Mouse (Mus musculus): ENCODE results near the gene Omp.
A peak's percentile ranks its signal among the peaks of the same experiment; 100 is the strongest.

The Omp gene

DNA sequence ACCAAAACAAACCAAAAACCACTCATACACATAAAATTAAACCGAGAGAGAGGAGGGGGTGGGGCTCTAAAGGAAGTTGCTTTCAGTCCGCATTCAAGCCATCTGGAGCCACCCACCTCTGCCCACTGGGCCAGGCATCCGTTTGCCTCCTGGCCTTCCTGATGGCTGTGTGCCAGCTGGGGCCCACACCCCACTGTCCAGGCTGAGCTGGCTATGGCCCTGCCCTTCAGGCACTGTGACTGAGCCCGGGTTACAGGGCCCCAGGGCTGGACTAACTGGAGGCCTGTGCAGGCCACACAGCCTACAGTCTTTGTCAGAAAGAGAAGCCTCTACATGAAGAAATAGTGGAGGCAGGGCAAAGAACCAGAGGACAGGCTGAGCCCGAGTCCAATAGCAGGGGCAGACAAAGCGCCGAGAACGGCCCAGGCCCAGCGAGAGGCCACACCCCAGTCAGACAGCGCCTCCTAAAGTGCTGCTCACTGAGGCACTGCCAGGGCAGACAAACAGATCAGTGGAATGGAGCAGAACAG is 19.8 kb upstream of the Omp start:
- DNase-seq, result peak; percentile 30

DNA sequence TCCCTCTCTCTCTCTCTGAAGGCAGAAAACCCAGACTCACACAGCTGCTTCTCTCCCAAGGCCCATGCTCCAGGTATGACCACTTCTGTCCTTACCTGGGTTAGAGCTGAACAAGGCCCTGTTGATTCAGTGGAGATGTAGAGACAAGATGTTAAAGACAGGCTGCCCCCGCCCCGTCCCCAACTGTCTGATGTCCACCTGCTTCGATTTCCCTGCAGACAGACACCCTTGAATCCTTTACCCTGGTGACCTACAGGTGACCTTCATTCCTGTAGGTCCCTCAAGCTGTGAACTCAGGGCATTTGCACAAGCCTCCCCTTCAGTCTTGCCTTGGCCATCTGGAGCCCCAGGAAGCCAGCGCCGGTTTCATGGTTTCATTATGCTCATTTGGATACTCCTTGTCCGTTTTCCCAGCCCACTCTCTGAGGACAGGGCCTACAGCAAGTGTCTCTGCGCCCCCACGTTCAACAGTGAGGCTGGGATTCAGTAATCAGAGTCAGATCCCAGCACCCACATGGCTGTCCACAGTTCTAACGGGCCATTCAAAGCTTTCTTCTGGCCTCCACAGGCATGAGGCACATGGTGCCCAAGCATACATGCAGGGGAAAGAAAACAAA is 19.2 kb upstream of the Omp start:
- no peak for DNase-seq

DNA sequence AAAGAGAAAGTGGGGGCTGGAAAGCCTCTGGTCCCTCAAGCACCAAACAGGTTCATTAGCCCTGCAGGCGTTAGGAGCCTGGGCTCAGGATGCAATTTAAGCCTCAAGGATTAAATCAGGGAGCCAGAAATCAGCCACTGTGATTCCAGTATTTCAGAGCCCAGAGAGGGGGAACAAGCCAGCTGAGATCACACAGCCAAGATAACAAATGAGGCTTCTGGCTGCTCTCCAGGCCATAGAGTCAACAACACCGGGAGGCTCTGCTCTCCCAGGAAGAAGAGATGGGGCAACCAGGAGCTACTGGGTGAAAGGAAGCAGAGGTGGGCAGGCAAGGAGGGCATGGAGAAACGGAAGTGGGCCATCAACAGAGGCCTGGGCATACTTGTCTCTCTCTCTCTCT is 18.4 kb upstream of the Omp start:
- no peak for DNase-seq

DNA sequence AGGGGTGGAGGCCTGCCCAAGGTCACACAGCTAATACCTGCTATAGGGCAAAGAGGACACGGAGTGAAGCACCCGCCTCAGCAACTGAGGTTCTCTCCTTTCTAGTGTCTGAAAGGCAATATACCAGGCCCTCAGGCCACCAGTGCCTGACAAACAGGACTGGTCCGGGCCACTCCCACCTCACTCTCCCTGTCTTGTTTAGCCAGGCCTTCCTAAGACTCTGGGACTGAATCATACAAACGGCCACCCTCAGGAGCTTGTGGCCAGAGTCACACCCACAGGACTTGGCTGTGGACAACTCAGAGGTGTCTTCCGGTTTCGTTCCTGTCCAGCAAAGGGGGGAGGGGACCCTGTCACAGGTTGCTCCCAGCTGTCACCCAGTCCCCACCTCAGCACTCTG is 16.9 kb upstream of the Omp start:
- peak; percentile 3 for DNase-seq

DNA sequence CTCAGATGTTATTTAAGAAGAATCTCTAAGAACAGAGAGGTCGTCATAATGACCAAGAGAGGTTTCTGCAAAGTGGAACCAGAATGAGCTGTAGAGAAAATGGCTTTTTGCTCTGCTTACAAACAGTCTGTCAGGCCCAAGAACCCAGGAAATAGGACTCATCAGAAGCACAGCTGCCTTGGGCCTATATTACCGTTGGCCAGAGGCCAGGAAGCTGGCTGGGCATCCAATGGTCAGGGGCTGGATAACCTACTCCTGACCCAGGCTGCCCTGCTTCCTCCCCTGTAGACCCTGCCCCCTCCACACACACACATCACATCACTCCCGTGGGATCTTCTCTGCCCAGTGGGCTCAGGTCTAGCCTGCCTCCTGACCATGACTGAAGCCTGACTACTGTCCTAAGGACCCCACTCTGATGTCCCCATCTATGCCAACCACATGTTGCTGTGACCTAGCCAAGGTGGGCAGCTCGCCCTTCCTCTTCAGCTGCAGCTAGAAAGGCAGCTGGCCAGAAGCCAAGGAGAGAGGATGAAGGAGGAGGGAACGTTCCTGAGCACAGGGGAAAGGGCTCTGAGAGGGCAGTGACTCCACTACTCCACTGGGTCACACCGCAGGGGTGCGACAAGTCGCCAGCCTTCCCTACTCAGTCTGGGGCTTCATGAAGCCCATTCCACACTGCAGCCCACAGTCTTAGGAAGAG is 14.9 kb upstream of the Omp start:
- DNase-seq, result no peak

DNA sequence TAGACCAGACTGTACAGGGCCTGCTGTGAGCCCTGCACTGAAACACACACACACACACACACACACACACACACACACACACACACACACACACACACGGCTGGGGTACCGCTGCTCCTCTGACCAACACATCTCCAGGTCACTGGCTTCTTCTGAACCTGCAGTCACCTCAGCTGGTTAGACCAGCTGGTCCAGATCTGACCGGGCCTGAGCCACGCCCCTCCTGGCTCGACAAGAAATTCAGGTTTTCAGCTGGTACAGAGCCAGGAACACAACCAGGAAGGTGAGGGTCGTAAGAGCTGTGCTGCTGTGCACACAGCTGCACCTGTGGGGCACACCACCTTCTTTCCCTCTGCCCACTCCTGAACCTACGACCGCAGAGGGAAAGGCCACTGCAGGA is 13.2 kb upstream of the Omp start:
- DNase-seq, result peak; percentile 81

DNA sequence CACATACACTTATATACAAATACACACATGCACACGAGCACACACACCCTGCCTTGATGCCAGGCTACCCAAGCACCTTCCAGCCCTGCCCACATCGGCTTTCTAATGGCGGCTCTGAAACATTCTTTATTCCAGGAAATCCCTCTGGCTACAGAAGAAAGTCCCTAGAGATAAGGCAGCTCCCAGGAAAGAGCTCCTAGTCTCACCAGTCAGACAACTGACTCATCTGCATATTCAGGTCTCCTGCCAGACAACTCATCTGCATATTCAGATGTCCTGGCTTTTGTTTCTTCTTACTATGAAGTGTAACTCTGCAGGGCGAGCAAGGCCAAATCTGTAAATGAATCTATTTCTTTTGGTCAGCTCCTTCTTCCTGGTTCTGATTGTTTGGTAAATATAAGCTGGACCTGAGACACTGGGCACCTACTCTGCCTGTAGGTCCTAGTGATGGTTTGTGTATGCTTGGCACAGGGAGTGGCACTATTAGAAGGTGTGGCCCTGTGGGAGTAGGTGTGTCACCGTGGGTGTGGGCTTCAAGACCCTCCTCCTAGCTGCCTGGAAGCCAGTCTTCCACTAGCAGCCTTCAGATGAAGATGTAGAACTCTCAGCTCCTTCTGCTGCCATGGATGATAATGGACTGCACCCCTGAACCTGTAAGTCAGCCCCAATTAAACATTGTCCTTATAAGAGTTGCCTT is 12.5 kb upstream of the Omp start:
- no peak for DNase-seq

DNA sequence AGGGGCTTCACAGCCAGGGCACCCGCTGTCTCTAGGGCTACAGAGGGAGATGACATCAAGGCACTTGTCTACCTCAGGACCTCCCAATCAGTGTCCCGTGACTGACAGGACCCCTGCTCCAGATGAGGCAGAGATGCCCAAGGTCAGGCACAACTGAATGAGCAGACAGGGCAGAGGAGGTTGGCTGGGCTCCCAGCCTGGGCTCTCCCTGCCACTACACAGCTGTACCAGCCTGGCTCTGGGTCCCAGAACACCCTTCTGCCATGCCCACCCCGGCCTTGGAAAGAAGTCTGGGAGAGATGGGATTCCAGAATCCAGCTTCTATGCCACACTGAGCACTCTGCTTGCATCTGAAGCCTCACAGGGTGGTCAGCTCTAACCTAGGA is 11.0 kb upstream of the Omp start:
- DNase-seq, result no peak

DNA sequence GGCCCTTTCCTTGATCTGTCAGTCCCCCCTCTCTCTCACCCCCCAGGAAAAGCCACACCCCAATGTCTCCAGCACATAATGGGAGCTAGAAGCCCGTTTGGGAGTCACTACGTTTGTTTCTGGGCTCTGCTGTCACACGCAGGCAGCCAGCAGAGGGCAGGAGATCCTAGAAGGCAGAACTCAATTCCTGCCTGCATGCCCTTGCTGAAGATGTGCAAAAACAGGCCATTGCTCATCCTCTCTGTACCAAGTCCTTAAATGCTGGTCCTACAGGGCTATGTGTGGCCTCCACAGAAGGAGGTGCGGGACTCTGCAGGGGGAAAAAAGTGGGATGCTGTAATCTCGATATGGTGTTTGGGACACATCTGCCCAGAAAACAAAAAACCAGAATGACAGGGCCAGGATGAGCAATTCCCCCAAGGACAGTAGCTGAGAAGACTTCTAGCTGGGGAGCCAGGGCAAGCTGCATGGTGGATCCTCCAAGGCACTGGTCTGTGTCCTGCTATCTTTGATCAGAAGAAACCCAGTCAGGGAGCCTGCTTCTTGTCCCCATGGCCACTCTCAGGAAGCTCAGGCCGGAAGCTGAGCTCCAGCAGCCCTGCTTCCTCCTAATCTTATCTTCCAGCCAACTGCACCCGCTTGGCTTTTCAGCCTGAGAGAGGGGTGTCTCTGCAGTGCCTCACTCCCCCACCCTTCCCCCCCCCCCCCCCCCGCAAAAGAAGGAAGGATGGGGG is 10.4 kb upstream of the Omp start:
- DNase-seq, result peak; percentile 74

DNA sequence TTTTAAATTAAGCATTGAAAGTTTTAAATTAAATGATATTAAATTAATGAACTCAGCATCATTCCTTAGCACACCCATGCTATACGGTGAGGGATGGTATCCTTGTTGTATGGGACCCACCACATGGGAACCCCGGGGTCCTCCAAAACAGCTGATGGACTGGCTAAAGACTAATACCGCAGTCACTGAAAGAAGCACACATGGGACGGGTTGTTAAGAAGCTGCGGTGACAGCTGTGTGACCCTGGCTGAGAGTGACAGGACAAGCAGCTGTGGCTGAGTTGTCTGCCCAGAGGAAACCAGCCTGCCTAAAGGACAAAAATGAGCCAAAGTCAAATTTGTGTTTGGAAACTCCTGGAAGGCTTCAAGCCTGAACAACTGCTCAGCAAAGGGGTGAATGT is 8.6 kb upstream of the Omp start:
- DNase-seq, result no peak

DNA sequence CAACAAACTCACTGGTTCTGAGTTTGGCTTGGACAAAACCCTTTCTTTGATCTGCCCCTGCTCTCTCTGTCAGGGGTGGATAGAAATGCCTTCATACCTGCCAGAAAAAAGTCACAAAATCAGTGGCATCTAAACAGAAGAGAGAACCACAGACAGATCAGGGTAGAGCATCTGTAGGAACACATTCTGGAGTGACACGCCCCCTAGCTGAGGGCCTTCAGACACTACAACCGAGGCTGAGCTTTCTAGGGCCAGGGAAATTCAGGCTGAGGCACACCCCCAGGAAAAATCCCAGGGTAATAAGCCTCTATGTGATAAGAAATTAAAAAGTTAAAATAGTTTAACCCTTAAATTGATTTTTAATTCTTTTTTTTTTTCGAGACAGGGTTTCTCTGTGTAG is 8.0 kb upstream of the Omp start:
- DNase-seq, result no peak

DNA sequence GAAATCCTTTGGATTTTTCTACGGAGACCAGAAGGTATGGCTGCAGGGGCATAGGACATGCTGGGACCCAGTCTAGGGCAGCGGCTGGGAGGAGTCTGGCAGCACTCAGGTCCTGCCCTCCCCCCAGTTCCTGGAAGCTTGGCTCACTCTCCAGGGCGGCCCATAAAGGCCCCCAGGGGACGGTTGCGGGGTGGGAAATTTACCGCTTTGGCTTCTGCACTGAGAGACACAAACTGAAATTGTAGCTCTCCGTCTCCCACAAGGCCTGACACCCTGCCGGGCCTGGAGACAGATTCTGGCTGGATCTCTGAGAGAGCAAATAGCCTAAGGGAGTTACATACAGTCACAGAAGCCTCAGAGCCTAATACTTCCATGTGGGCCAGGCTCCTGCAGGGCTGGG is 7.1 kb upstream of the Omp start:
- no peak for DNase-seq

DNA sequence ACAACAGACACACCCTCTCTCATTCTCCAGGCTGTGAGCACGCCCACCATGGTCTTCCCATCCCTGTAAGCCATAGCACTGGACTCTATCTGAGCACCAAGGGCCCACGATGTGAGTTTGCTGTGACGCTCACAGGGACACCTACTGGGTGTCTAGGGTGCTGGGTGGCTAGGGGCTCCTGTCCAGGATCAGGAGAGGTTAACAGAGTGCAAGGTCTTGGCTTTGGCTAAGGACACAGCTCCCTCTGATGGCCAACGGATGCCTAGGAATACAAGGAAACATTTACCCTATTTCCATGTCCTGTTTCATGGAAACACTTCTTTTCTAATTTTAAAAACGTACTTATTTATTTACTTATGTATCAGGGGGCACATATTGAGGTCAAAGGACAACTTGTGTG is 5.2 kb upstream of the Omp start:
- no peak for DNase-seq

DNA sequence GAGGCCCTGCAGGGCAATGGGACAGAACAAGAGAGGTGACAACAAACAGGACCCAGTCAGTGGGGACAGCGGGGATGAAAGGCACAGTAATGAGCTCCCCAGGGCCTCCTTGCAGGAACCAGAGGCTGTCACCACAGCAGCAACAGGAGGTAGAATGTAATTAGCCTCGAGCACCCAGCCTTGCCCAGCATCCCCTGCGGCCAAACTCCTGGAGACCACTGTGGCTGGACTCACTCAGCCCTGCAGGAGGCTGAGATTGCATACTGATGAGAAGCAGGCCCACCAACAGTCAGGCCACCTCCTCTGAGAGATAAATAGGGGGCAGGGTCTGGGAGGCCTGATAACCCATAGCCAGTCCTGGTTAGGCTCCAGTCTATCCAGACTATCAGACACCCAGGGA is 4.5 kb upstream of the Omp start:
- no peak for DNase-seq

DNA sequence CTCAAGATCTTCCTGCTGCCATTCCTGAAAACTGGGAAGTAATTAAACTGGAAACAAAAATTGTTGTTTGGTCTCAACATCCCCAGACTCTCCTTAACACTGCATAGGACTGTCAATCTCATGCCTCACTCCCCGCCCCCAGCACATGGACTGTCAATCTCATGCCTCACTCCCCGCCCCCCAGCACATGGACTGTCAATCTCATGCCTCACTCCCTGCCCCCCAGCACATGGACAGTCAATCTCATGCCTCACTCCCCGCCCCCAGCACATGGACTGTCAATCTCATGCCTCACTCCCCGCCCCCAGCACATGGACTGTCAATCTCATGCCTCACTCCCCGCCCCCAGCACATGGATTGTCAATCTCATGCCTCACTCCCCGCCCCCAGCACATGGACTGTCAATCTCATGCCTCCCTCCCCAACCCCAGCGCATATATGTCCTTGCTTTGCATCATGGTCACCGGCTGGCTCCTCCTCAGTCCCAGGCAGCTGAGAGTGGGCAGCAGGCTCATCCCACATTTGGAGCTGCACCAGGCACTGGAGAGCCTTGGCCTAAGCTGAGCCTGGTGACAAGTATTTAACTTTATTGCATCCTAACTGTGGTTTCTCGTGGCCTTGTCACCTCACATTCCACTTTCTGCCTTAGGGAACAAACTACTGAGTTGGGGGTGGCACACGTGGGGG is 3.6 kb upstream of the Omp start:
- no peak for DNase-seq

DNA sequence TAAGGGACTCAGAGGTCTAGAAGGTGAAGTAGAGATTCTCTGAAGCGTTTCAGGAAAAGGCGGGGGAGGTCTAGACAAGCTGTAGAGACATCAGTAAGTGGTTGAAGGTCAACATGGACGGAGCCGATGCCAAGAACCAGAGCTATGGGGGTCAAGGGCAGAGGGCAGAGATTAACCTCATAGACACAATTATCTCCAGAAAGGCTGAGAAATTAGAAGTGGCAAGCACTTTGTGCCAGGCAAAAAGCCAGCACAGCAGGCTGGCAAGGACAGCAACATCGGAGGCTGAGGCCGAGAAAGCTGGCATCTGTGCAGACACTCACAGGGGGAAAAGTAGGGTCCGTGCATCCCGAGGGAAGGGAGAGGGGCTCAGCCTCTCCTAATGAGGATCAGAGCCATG is 2.5 kb upstream of the Omp start:
- peak; percentile 61 for DNase-seq

DNA sequence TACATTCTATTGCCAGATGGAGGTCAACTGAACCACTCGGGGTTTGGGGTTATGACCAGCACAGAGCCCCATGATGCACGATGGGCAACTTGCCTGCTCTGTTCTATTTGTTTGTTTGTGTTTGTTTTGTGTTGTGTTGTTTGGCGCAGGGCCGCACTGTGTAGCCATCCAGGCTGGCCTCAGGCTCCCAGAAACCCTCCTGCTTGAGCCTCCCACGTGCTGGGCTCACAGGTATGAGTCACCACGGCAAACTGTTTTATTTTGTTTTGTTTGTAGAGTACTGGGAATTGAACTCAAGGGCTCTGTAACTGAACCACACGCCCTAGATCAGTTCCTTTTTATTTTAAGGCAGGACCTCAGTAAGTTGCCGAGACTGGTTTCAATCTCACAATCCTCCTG is 1.1 kb upstream of the Omp start:
- no peak for DNase-seq

DNA sequence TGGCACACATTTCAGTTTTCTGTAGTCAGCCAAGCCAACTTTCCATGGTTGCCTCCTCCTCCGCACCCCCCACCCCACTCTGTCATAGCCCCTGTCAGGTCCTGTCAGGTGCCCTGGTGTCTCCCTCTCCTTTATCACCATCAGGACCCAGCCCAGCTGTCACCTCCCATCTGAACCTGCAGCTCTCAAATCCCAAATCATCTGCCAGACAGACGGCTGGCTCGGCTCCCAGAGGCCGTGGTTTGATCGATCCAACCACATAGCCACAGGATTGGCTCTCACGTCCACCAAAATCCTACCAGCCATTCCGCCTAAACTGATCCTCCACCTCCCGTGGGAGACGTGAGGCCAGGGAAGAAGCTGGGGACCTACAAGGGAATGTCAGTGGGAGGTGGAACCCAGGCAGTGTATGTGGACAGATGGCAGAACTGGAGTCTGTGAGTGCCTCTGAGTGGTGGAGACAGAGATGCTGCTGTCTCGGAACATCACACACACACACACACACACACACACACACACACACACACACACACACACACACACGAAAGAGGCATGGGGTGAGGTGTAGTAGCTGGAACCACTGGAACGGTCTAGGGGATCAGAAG is 642 bp upstream of the Omp start:
- DNase-seq, result no peak

DNA sequence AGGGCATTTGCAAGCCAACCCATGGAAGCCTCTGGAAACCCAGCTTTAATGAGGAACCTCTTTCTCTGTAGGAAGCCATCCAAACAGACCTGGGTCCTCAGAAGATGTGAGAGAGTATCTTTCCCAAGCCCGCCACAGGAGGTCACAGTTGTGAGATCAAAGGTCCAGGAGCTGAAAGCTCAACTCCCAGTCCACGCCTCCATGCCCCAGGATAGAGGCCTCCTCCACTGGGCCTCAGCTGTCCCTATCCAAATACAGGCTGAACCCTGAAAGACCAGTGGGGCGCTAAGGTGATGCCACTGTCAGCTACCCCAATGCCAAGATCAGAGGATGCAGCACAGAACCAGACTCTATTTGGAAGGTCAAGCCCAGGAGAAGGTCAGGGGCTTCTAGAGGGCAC is 2.7 kb downstream of the Omp start:
- DNase-seq, result no peak

DNA sequence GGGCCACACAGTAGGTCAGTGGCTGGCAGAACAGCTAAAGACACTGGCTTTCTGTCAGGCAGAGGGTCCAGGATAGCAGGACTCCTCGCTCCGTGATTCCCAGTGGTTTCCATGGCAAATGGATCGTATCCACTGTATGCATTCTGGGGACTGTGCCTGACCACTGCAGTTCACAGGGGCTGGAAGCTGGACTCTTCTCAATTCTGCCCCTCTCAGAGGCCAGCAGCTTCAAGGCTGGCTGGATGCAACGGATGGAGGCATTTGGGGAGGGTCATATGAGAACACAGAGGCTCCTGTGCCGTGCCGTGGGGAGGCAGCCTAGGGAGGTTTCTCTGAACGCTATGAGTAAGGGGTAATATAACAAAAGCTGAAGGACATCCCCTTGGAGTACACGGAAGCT is 3.1 kb downstream of the Omp start:
- DNase-seq, result no peak

DNA sequence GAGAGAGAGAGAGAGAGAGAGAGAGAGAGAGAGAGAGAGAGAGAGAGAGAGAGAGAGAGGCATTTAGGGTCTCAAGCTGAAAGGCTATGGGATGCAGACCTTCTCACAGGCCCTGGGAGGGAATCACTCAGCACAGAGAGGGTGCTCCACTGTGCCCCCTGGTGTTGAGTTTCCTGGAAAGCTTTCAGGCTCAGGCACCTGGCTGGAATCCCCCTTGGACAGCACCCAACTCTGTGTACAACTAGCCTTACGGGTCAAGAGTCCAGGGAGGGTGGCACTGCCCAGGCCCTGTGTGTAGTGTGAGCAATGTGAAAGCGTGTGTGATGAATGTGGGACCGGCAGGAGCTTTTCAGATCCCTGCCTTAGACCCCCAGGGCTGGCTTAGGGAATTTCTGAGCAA is 4.1 kb downstream of the Omp start:
- DNase-seq, result peak; percentile 82

DNA sequence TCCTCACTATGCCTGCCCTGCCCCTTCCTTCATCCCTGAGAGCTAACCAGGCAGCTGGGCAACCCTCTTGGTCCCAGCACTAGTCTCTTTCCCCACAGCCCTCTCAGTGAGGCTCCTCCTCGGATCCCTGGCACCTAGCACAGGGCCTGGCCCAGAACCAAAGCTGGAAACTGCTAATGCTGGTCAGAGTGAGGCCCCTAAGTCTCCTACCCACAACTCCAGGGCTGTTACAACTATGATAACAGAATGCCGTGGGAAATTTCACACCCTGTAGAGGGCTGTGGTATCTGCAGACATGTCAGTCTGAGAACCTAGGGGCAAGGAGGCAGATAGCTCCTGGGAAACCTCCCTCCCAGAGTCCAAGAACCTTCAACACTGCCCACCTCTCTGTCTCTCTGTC is 4.7 kb downstream of the Omp start:
- no peak for DNase-seq

DNA sequence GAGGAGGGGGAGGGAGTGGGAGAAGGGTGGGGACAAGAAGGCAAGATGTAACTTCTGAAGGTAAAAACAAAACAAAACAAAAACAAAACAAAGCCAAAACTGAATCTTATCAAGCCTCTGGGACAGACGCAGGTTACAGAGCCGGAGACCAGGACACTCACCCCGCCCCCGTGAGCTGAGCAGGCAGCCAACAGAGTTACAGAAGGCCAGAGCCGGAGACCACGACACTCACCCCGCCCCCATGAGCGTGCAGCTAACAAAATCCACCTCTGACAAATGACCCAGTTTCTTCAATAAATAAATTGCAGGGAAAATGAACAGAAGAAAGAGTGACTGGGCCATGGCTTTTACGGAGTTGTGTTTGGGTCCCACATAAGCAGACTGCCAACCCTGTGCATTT is 6.1 kb downstream of the Omp start:
- no peak for DNase-seq
